Mouse (Mus musculus): ENCODE measurements at regions not wholly inside any gene's neighbourhood (a gene's known extent, or its start where the extent isn't known, plus 50 kb on each side); places are given as distances from the start of the nearest gene placed in this dataset.

DNA sequence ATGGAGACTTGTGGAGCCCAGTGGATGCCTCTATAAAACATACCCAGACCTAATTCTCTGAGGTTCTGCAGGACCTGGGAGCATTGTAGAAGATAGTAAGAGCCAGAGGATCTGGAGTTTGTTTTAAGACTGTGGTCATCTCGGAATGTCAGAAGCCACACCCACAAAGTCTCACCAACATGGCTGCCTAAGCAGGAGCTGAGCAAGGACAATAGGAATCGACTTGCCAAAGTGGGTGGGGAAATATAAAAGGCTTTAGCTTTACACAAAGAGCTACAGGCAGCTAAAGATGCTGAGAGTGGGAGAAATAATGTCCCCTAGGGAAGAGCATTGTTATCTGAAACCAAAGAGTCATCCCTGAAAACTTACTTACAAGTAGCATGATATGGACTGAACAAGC lies 364.7 kb upstream of the Pik3r1 start:
- H3K4me3 ChIP-seq (ENCODE audit: control insufficient read depth, insufficient read depth, low read length), result no peak overlapping the region
- H3K27me3 ChIP-seq (ENCODE audit: control insufficient read depth, insufficient read depth, low read length), result no peaks in the 10 kb centered on the region
- H3K36me3 ChIP-seq (ENCODE audit: control insufficient read depth, insufficient read depth, low read length), result no peaks in the 10 kb centered on the region
- TF ChIP-seq POLR2A (IDR thresholded peaks at IDR 0.05; ENCODE audit: control insufficient read depth, extremely low read depth, insufficient read depth, low read length, poor library complexity) (no peak), CTCF (IDR thresholded peaks at IDR 0.05; ENCODE audit: borderline replicate concordance, control insufficient read depth, extremely low read depth, insufficient read depth, low read length, poor library complexity) (no peak)
- WGBS, result 91% methylated on average over 2 of the region's 2 CpGs
- H3K4me1 ChIP-seq (replicated peaks; ENCODE audit: control insufficient read depth, insufficient read depth, low read length), result no peaks in the 10 kb centered on the region
- DNase-seq, result no peak
- H3K27ac ChIP-seq (ENCODE audit: control insufficient read depth, insufficient read depth, low read length), result no peak overlapping the region

DNA sequence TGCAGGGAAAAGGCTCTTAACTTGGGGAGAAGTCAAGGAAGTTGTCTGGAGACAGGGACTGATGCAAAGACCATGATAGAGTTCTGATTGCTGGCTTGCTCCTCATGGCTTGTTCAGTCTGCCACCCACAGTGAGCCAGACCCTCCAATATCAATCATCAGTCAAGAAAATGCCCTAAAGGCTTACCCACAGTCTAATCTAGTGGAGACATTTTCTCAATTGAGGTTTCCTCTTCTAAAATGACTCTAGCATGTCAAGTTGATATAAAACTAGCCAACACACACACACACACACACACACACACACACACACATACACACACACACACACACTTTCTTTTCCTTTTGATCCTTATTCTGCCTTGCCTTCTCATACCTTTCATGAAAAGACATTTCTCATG lies 367.2 kb upstream of the Pik3r1 start:
- no peak overlapping the region for H3K4me3 ChIP-seq (ENCODE audit: control insufficient read depth, insufficient read depth, low read length)
- no peaks in the 10 kb centered on the region for H3K4me1 ChIP-seq (replicated peaks; ENCODE audit: control insufficient read depth, insufficient read depth, low read length)
- no peak overlapping the region for H3K27ac ChIP-seq (ENCODE audit: control insufficient read depth, insufficient read depth, low read length)
- H3K36me3 ChIP-seq (ENCODE audit: control insufficient read depth, insufficient read depth, low read length), result no peaks in the 10 kb centered on the region
- TF ChIP-seq POLR2A (IDR thresholded peaks at IDR 0.05; ENCODE audit: control insufficient read depth, extremely low read depth, insufficient read depth, low read length, poor library complexity), result no peak
- no peak for TF ChIP-seq CTCF (IDR thresholded peaks at IDR 0.05; ENCODE audit: borderline replicate concordance, control insufficient read depth, extremely low read depth, insufficient read depth, low read length, poor library complexity)
- H3K27me3 ChIP-seq (ENCODE audit: control insufficient read depth, insufficient read depth, low read length), result no peaks in the 10 kb centered on the region
- DNase-seq, result no peak

DNA sequence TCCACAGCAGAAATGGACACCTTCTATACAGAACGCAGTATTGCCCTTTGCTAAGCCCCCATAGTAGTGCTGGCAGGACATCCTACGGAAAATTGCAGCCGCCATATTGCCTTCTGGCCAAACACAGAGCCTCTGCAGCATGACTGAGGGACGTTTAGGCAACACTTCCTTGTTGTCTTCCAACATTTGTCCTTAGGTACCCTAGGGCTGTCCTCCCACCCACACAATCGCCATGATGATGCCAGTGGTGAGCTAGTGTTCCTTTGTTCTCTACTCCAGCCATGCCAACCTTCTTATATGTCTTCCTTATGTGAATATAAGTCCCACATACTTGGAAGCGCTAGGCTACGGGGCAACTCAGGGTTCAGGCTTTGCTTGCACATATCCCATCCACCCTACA lies 375.0 kb upstream of the Pik3r1 start:
- no peak for TF ChIP-seq POLR2A (IDR thresholded peaks at IDR 0.05; ENCODE audit: control insufficient read depth, extremely low read depth, insufficient read depth, low read length, poor library complexity)
- no peak for TF ChIP-seq CTCF (IDR thresholded peaks at IDR 0.05; ENCODE audit: borderline replicate concordance, control insufficient read depth, extremely low read depth, insufficient read depth, low read length, poor library complexity)
- Histone ChIP-seq H3K27ac (ENCODE audit: control insufficient read depth, insufficient read depth, low read length) (no peak overlapping the region), H3K27me3 (ENCODE audit: control insufficient read depth, insufficient read depth, low read length) (no peaks in the 10 kb centered on the region), H3K4me1 (replicated peaks; ENCODE audit: control insufficient read depth, insufficient read depth, low read length) (no peaks in the 10 kb centered on the region; the same call in 1 of the 2 replicates), H3K4me3 (ENCODE audit: control insufficient read depth, insufficient read depth, low read length) (no peak overlapping the region), H3K36me3 (ENCODE audit: control insufficient read depth, insufficient read depth, low read length) (no peaks in the 10 kb centered on the region)
- no peak for DNase-seq
- 95% methylated on average over 7 of the region's 7 CpGs for WGBS

GRCm38 (mm10) chr13:102143848-102144247 lies 375.8 kb upstream of the Pik3r1 start:
- 50% methylated on average over 2 of the region's 2 CpGs for WGBS
- DNase-seq, result no peak
- H3K36me3 ChIP-seq (ENCODE audit: control insufficient read depth, insufficient read depth, low read length), result no peaks in the 10 kb centered on the region
- no peak overlapping the region for H3K27ac ChIP-seq (ENCODE audit: control insufficient read depth, insufficient read depth, low read length)
- H3K27me3 ChIP-seq (ENCODE audit: control insufficient read depth, insufficient read depth, low read length), result no peaks in the 10 kb centered on the region
- no peak for TF ChIP-seq POLR2A (IDR thresholded peaks at IDR 0.05; ENCODE audit: control insufficient read depth, extremely low read depth, insufficient read depth, low read length, poor library complexity)
- no peak for TF ChIP-seq CTCF (IDR thresholded peaks at IDR 0.05; ENCODE audit: borderline replicate concordance, control insufficient read depth, extremely low read depth, insufficient read depth, low read length, poor library complexity)
- H3K4me1 ChIP-seq (replicated peaks; ENCODE audit: control insufficient read depth, insufficient read depth, low read length), result no peaks in the 10 kb centered on the region; the same call in 1 of the 2 replicates
- H3K4me3 ChIP-seq (ENCODE audit: control insufficient read depth, insufficient read depth, low read length), result no peak overlapping the region

GRCm38 (mm10) chr13:102148039-102148438 lies 380.0 kb upstream of the Pik3r1 start:
- Histone ChIP-seq H3K4me3 (ENCODE audit: control insufficient read depth, insufficient read depth, low read length) (no peak overlapping the region), H3K4me1 (replicated peaks; ENCODE audit: control insufficient read depth, insufficient read depth, low read length) (no peaks in the 10 kb centered on the region; the same call in 1 of the 2 replicates), H3K27me3 (ENCODE audit: control insufficient read depth, insufficient read depth, low read length) (no peaks in the 10 kb centered on the region), H3K36me3 (ENCODE audit: control insufficient read depth, insufficient read depth, low read length) (no peaks in the 10 kb centered on the region), H3K27ac (ENCODE audit: control insufficient read depth, insufficient read depth, low read length) (no peak overlapping the region)
- WGBS, result 94% methylated on average over 2 of the region's 2 CpGs
- TF ChIP-seq CTCF (IDR thresholded peaks at IDR 0.05; ENCODE audit: borderline replicate concordance, control insufficient read depth, extremely low read depth, insufficient read depth, low read length, poor library complexity) (no peak), POLR2A (IDR thresholded peaks at IDR 0.05; ENCODE audit: control insufficient read depth, extremely low read depth, insufficient read depth, low read length, poor library complexity) (no peak)
- no peak for DNase-seq

DNA sequence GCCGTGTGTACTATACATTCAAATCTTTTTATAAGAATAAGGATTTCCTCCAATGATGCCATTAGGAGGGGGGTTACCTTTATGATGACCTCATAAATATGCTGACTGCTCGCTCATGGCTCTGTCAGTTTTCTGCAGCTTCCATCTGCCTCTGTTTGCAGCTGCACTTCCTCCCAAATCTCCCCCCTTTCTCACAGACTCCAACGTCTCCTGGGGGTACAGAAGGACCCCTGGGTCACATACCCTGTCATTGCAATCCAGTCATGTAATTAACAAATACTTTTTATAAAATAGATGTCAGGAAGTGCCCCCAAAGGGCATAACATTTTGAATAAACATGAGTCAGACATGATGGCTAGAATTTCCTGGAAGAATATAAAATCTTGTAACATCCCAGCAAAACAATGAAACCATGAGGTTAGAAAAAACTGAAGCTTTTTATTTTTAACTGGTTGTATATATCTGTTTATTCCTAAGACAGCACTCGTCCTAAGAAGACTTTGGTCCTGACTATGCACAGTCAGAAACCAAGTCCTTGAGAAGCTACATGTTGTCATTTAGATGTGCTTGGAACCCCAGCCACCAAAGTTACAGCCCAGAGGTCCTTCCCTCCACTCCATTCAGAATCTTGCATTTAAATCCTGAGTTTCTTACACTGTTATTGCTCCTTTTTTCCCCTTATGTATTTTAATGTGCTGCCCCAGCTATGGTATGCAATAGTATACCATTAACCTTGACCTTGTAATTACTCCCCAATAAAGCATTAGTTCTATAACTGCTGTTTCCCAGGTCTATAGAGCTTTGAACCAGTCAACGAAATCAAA lies 386.0 kb upstream of the Pik3r1 start:
- WGBS, result 55% methylated on average over 5 of the region's 5 CpGs
- Histone ChIP-seq H3K4me3 (ENCODE audit: control insufficient read depth, insufficient read depth, low read length) (no peak overlapping the region), H3K36me3 (ENCODE audit: control insufficient read depth, insufficient read depth, low read length) (no peaks in the 10 kb centered on the region), H3K4me1 (replicated peaks; ENCODE audit: control insufficient read depth, insufficient read depth, low read length) (no peaks in the 10 kb centered on the region), H3K27ac (ENCODE audit: control insufficient read depth, insufficient read depth, low read length) (no peak overlapping the region), H3K27me3 (ENCODE audit: control insufficient read depth, insufficient read depth, low read length) (no peaks in the 10 kb centered on the region)
- DNase-seq, result no peak
- TF ChIP-seq POLR2A (IDR thresholded peaks at IDR 0.05; ENCODE audit: control insufficient read depth, extremely low read depth, insufficient read depth, low read length, poor library complexity), result no peak

- no peak overlapping the region for H3K4me3 ChIP-seq (ENCODE audit: control insufficient read depth, insufficient read depth, low read length)
- no peak overlapping the region for H3K27ac ChIP-seq (ENCODE audit: control insufficient read depth, insufficient read depth, low read length)
- H3K4me1 ChIP-seq (replicated peaks; ENCODE audit: control insufficient read depth, insufficient read depth, low read length), result no peaks in the 10 kb centered on the region
- WGBS, result 84% methylated on average over 2 of the region's 2 CpGs
- no peak for DNase-seq
- no peaks in the 10 kb centered on the region for H3K36me3 ChIP-seq (ENCODE audit: control insufficient read depth, insufficient read depth, low read length)
- H3K27me3 ChIP-seq (ENCODE audit: control insufficient read depth, insufficient read depth, low read length), result no peaks in the 10 kb centered on the region
- TF ChIP-seq POLR2A (IDR thresholded peaks at IDR 0.05; ENCODE audit: control insufficient read depth, extremely low read depth, insufficient read depth, low read length, poor library complexity) (no peak), CTCF (IDR thresholded peaks at IDR 0.05; ENCODE audit: borderline replicate concordance, control insufficient read depth, extremely low read depth, insufficient read depth, low read length, poor library complexity) (no peak)
Observed at GRCm38 (mm10) chr13:102154609-102154899, 386.5 kb upstream of the Pik3r1 start.
